Mouse (Mus musculus) kidney, postnatal 36 days (tissue): ENCODE measurements around the gene Med16.

ENCODE experiments used
- DNase-seq, 2 experiments: peaks; one replicate each; pipeline ENCODE4 v3.0.0; 2021 to 2022; ENCODE audit warnings: mixed read lengths in 2 of 2

Gene Med16

DNA sequence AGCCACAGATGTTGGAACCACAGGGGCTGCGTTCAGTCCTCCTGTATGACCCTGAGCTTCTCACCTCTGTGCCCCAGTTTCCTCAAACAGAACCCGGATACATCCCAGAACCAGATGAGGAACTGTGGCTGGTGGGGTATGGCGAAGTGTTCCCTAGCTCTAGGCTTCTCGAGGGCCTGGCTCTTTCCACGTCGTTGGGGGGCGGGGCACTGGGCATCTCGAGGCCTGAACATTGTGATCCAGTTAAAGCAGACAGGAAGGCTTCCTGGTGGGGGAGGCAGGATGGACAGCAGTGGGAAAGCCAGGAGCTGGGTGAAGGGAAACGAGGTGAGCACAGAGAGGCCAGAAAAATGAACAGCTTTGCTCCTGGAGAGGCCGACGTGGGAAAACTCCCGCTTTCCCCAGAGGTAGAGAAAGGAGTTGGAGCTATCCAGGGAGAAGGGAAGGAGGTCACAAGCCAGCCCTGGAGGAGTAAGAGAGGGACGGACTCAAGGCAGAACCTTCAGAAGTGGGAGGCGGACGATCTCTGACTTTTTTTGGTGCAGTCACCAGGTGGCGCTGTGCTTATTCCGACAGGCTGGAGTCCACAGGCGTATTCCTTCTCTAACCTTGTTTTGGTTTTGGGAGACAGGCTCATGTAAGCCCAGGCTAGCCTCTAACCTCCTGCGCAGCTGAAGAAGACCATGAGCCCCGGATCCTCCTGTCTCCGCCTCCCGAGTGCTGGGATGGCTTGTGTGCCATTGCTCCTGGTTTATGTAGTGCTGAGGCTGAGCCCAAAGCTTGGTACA lies 25.2 kb downstream of the Med16 start:
- peak; percentile 87 to 94 for DNase-seq

DNA sequence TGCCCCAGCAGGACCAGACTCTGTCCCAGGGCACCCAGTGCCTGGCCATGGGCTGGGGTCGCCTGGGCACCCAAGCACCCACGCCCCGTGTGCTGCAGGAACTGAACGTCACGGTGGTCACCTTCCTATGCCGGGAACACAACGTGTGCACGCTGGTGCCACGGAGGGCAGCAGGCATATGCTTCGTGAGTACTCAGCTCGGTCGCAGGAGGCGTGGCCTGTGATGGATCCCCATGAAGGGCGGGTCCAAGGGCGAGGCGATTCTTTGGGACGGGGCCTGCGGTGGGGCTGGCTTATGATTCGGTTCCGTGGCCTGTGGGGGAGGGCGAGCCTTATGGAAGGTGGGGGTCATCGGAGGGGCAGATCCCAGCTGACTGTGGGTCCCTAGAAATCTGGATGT lies 26.7 kb downstream of the Med16 start:
- DNase-seq, result peak in 1 of 2 experiments; percentile 44

DNA sequence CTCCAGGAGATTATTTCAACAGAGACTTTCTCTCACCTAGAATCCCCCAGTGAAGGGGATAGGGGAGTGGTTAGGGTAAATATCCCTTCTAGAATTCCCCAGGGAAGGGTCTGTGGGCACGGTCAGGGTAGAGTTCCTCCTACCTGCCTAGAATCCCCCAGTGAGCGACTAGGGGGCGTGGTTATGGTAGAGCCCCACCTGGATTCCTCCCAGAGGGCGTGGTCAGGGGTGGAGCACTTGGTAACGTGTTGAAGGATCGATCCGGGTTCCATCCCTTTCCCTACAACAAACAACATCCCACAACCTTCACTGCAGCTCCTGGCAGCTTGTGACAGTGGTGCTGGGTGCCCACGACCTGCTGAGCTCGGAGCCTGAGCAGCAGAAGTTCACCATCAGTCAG lies 28.0 kb downstream of the Med16 start:
- DNase-seq, result peak in 1 of 2 experiments; percentile 57

DNA sequence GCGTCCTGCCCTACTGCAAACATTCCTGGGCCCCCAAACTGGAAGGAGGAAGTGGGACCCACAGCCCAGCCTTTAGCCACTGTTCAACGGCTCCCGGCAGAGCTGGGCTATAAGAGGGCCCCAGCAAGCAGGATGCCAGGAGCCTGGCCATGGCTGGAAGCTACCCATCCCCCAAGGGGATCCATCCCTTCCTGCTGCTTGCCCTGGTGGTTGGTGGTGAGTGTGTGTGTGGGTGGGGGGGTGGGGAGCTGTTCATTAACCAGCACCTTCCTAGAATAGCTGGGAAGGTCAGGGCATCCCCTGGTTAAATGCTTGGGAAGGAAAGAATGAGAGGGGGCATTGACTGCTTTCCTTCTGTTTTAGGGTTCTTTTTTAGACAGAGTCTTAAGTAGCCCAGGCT lies 29.2 kb downstream of the Med16 start:
- DNase-seq, result no peak

DNA sequence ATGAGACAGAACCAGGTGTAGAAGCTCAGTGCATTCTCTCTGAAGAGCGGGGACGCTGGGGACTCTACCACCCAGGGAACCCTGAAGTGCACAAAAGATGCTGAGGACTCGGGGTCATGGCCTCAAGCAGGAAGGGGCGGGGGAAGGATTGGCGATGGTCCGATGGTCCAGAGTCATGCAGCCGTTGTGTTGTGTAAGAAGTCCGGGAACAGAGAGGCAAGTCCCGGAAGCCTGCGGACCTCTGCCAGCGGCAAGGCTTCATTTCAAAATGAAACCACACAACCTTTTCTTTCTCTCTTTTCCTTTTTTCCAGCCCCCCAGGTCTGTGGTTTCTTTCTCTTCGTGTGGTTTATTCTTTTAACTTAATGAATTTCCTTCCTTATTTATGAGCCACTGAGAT lies 31.0 kb downstream of the Med16 start:
- DNase-seq, result peak; percentile 76 to 80

DNA sequence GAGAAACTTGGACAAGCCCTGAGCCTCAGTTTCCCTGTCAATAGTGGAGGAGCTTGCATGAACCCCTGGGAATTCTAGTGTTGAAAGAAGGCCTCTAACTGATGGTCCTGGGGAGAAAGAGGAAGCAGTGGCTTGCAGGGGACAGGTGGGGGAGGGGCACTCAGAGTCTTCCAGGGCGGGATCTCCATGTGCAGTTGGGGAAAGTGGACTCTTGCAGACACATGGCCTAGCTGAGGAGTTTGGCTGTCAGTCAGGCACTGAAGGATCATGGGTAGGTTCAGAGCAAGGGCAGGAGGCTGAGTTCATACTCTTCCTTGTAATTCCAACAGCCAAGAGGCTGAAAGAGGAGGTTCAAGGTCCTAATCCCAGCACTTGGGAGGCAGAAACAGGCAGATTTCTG lies 31.5 kb downstream of the Med16 start:
- peak in 1 of 2 experiments; percentile 53 for DNase-seq

DNA sequence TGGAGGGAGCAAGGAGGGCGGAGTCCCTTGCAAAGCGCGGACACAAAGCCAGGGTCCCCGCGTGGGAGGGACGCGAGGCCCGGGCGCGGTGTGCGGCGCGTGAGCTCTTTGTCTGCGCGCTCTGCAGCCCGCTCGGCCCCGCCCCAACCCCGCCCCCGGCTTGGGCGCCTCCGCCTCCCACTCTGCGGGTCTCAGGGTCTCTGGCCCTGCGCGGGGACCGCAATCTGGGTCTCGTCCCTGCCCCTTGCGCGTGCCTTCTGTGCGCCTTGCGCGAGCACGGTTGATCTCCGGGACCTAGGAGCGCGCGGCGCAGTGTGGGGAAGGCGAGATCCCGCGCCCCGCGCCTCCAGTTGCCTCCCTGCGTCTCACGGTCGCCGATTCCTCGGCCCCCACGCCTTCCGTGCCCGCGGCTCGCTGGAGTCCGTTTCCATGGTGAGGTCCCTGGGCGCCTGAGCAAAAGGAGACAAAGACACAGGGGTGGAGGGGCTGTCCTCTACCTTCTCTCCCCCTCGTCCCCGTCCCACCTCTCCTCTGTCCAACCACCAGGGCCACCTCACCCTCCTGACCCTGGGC lies 34.3 kb downstream of the Med16 start, which contains the start of the genes Prtn3 and Plppr3:
Prtn3 (plus strand) TSS at position 187 of the 573 bp plus-strand sequence.
Plppr3 (minus strand) TSS at position 345 of the 573 bp plus-strand sequence.
- peak in 1 of 2 experiments; percentile 43 for DNase-seq

DNA sequence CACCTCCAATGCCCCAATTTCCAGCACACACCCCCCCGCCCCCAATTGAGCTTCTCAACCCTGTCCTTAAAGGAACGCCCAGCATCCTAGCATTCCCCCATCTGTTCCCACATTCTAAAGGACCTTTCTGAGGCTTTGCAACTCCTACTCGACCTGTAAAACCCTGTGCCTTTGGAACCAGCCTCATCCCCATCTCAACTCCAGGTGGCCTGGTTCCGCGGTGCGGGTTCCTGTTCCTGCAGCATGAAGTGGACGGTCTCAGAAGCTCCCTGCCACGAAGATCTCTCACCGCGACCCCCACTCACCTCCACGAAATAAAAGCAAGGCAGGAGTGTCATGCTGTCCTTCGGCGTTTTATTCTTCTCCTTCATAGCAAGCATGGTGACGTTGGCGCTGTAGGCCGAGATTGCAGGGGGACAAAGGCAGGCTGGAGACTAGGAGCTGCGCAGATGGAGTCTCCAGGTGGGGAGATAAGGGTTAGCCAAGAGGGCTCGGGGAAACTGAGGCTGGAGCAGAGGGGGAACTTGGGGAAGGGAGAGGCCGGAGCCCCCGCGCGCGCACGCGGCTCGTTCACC lies 34.9 kb downstream of the Med16 start:
- no peak for DNase-seq

DNA sequence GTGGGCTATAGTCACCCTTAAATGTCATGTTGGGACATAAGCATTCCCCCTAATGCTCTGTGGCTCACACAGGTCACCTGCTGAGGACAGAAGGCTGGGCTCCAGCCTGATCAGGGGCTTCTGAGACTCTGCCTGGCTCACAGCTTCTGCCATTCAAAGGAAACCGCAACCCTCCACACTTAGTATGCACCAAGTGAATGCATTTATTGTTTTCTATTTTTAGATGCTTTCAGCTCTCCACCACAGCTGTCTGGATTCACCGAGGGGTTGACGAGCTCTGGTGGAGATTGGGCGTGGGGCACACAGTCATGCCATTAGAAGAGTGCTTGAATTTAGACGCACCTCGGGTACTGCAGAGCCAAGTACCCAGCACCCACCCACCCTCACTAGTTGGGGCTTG lies 35.4 kb downstream of the Med16 start:
- DNase-seq, result no peak

DNA sequence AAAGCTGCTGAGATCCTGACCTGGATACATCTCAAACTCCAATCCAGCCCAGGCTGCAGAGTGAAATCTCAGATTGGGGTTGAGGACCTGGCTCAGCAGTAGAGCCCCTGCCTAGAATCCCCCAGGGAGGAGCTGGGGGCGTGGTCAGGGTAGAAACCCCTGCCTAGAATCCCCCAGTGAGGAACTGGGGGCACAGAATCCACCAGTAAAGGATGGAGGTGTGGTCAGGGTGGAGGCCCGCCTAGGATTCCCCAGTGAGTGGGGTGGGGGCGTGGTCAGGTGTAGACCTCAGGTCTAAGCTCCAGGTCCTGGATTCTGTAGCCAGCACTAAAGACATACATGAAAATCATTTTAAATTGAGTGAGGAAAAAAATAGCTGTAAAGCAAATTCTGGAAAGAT lies 35.9 kb downstream of the Med16 start:
- no peak for DNase-seq

DNA sequence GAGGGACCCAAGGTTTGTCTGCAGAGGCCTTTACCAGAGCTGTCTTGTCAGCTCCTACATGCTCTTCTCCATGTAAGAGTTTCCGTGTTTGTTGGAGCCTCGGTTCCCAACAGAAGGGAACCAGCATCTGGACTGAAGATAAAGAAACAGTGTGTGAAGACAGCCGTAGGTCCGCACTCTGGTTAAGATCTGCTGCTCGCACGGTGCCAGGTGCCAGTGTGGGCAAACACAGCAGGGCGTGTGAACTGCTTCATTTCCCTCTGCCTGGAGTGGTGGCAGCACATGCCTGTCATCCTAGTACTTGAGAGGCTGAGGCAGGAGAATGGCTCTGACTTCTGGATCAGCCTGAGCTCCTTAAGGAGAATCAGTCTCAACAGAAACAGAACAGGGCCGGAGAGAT lies 36.9 kb downstream of the Med16 start:
- no peak for DNase-seq

DNA sequence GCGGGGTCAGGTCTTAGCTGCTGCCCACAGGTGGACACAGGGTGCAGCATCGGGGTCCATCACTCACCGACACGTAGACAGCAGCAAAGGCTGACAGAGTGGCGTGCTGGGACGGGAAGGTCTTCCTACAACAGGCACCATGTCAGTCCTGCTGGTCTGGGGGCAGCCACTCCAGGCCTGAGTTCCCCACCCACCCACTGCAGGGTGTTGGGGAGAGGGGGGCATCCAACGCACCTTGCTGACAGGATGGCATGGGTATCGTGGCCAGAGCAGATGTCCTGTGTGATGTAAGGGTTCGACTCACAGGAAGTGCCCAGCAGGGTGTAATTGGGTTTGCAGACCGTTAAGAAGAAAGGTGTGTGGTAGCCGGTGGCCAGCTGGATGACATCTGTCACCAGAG lies 42.1 kb downstream of the Med16 start:
- no peak for DNase-seq

DNA sequence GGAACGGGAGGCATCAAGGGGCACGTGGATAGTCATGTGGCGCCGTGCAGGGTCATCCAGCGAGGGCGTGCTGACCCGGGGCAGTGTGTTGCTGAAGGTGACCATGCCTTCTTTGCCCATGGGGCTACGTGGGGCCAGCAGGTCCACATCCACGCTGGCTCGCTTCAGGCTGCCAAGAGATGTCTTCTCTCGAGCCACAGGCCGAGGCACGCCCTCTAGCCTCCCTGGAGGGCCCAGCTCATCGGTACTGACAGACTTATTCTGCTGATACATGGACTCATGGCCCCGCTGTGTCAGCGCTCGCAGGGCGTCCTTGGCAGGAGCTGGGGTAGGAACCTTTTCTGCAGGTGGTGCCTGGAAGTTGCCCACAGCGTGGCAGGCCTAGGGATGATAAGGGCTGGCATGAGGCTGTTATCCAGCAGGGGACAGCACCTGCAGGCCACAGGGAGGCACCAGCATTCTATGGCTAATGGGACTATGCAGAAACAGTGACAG lies 42.9 kb downstream of the Med16 start:
- DNase-seq, result peak; percentile 70 to 75

DNA sequence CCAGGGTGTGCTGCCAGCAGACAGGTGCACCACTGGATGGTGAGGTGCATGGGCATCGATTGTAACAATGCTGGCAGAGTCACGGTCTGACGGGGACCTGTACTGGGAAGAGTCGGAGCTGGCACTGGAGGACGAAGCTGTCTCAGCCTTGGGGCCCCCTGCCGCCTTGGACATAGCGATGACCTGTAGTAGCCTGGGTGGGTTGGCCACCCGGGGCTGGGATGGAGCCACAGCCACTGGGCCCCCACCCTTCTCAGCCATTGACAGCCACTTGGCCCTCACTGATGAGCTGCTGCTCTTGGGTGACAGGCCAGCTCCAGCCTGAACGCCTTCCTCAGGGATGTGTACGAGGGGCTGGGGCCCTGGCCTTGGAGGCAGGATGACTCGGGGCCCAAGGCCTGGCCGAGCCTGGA lies 43.5 kb downstream of the Med16 start:
- DNase-seq, result no peak

DNA sequence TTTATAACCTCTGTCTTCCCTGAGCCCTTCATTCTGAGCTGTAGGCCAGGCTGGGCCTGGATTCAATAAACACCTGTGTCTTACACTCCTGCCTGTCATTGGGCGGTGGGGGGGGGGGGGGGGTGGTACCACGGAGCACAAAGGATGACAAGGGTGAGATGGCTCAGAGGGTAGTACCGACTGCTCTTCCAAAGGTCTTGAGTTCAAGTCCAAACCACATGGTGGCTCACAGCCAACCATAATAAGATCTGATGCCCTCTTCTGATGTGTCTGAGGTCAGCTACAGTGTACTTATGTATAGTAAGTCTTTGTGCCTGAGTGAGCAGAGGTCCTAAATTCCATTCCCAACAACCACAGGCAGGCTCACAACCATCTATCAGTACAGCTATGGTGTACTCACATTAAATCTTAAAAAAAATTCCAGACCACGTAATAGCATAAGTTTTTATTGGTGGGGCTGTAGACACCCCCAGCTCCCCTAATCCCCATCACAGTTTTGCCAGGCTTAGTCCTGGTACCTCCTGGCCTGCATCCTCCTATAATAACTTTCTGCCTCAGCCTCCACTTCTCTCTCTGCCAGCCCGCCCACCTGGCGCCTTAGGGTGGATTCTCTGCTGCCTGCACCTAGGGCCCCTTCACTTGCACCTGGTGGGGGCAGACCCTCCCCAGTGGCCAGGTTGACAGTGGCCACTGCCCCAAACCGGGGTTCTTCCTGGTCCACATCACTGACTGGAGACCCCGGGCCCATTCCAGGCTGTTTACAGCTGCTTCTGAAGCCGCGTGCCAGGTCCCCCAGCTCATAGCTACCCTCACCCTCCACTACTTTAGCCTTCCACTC lies 44.2 kb downstream of the Med16 start:
- no peak for DNase-seq

DNA sequence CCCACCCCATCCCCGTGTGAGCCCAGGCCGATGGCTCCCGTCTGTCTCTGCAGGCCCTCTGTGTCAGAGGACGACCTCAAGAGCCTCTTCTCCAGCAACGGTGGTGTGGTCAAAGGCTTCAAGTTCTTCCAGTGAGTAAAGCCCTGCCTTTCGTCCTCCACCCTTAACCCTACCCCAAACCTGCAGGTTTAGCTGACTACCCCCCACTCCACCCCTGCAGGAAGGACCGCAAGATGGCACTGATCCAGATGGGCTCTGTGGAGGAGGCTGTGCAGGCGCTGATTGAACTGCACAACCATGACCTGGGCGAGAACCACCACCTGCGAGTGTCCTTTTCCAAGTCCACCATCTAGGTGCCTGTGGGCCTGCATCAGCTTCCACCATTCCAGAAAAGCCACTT lies 45.8 kb downstream of the Med16 start:
- DNase-seq, result peak in 1 of 2 experiments; percentile 48

DNA sequence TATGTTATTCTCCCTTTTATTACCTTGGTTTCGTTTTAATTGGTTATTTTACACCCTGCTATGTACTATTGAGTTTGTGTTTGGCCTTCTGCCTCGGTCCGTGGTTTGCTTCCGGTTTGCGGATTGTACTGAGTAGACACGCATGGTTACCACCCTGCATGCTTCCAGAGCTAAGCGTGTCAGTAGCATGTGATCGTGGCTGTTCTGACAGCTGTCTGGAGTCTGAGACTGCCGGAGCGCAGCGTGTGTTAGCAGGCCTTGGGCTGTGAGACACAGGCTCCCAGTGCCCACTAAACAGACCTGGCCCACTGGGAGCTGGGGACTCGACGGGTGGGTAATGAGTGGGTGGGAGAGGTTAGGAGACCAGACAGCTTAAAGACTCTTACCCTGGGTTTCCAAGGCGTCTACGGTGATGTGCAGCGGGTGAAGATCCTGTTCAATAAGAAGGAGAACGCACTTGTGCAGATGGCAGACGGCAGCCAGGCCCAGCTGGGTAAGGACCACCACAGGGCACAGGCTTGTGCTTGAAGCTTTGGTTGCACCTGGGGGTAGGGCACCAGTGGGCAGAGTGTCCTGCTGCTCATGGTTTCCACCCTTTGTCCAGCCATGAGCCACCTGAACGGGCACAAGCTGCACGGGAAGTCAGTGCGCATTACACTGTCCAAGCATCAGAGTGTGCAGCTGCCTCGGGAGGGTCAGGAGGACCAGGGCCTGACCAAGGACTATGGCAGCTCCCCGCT lies 46.5 kb downstream of the Med16 start:
- DNase-seq, result peak in 1 of 2 experiments; percentile 51

DNA sequence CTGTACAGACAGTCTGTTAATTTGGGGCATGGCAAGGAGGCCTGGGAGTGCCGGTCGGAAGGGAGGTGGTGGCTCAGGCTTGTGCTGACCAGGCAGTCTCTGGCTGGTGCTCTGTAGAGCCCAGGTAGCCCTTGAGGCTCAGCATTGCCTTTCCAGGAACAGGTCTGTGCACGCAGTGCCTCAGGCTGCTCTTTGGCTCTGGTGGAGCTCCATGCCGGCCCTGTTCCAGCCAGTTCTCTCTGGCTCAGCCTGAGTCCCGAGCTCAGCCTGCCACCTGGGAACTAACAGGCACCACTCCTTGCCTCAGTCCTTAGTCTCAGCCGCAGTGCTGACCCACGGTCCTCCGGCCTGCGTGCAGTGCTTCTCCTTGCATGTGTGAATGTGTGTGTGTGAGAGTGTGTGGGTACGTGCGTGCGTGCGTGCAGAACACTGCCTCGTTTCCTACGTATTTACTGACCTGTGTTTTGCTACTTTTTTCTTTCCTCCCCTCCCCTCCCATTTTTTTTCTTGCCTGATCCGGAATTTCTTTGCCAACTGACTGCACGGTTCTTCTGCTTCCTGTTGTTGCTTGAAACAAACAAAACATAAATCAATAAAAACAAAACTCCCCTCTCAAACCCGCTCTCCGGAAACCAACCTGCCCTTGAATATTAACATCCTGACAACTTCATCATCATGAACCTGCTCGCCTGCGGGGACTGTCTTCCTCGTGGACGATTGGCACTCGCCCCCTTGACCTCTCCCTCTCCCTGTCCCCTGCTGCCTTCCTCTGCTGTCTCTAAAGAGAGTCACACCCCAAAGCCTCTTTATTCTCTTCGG lies 47.3 kb downstream of the Med16 start:
- peak; percentile 80 to 85 for DNase-seq

DNA sequence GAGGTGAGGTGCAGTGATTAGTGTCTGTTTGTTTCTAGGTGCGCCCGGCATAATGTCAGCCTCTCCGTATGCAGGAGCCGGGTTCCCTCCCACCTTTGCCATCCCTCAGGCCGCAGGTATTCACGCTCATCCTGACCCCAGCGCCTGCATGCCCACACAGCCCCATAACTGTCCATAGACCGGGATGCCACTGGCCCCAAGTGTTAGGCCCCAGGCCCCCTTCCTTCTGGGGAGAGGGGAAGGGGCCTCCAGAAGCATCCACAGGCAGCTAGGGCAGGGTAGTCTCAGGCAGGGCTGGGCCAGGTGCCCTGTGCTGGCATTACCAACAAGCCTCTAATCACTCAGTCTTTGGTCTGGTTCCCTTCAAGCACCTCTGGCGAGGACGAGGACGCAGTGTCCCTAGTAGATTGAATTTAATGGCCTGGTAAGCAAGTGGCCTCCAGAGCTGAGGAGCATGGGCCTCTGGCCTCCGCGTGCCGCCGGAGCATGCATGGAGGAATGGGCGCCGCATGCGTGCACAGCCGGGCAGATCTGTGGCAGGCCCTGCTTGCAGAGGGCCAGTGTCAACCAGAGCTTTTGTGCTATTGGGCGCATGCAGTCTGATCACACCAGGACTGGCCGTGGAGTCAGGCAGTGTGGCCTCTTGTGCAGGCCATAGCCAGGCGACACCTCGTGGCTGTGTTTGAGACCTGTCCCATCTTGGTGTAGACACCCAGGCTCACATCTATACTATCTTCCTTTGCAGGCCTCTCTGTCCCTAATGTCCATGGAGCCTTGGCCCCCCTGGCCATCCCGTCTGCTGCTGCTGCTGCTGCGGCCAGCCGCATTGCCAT lies 48.4 kb downstream of the Med16 start:
- no peak for DNase-seq

DNA sequence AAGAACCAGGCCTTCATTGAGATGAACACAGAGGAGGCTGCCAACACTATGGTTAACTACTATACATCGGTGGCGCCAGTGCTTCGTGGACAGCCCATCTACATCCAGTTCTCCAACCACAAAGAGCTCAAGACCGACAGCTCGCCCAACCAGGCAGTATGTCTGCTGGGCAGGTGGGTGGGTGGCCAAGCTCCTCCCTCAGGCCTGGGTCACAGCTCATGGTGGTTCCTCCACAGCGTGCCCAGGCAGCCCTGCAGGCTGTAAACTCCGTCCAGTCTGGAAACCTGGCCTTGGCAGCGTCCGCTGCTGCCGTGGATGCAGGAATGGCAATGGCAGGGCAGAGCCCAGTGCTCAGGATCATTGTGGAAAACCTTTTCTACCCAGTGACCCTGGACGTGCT lies 49.6 kb downstream of the Med16 start:
- DNase-seq, result peak in 1 of 2 experiments; percentile 31
